Mouse (Mus musculus): ENCODE measurements around the gene Gm28168. TPM values are rescaled to one million over a fixed set of nuclear protein-coding genes. Genes with fewer than 3 reads are reported as not detected.
"Not testable (repeated sequence)": the region's sequence is repeated elsewhere in the genome, so short reads cannot be mapped to it uniquely, and the experiment has no call there.

Gene Gm28168
- total RNA-seq (2021) = not detected
- long read RNA-seq, experiment 1 = 0 reads
- long read RNA-seq, experiment 2 = 0 reads

- H3K4me3 ChIP-seq; intact Hi-C loops (cut with DNase I); DNase-seq (ENCODE audit: extremely low spot score in 1 of 2, low spot score in 2 of 2); H3K27ac ChIP-seq: not testable (repeated sequence)
These were observed at the start of gene Gm28168 for GRCm38 (mm10) chr1:117927715-117928114. Gene Gm28168, plus strand, starts transcription at chr1:117928015.

- no peak for DNase-seq (ENCODE audit: extremely low spot score in 1 of 2, low spot score in 2 of 2)
- TF ChIP-seq CTCF (IDR thresholded peaks at IDR 0.05) = no peak
- H3K27ac ChIP-seq = no peak within 1 kb of the TSS
- intact Hi-C loops (cut with DNase I) = no loop called here
- no peak within 1 kb of the TSS for H3K4me3 ChIP-seq
These were observed 37.8 kb downstream of the Gm28168 start, which contains the start of gene Gm7145 for GRCm38 (mm10) chr1:117965639-117966038. Gene Gm7145, plus strand, starts transcription at chr1:117965939.

Other genes with a start within 250 kb of the Gm28168 start
- gene Gm28363, start 230.9 kb upstream of the Gm28168 start, total RNA-seq (2021) = not detected
- gene B020011L13Rik, start 146.9 kb upstream of the Gm28168 start, total RNA-seq (2021) = not detected
- not detected for gene Gm28360, start 97.9 kb upstream of the Gm28168 start, total RNA-seq (2021)
- gene Gm7145, start 37.9 kb downstream of the Gm28168 start, total RNA-seq (2021) = not detected
- not detected for gene Gm29106, start 248.5 kb downstream of the Gm28168 start, total RNA-seq (2021)